In genomic region chr1:169103113-169103512, GRCm38 (mm10) we compare ENCODE assay signal across 23 mouse cellular contexts.
A peak's percentile ranks its signal among the peaks of the same experiment; 100 is the strongest.
DNase-seq lines count a peak whose midpoint lies in the region; ATAC-seq and TF ChIP-seq lines count a peak whose summit lies in the region.
"Had no signal": no experiment of that assay in that cellular context is flagged by ENCODE, and none has a peak within 500 bp of the region (broad histone marks: within the 10 kb centered on the region; RNA-seq: fewer than 3 reads in every experiment).

No protein-coding gene starts in this region.

- H3K27ac ChIP-seq in forebrain, postnatal 0 days (ENCODE audit: low read depth, low read length): no peak overlapping the region
- H3K27ac ChIP-seq in forebrain, embryonic 16.5 days (ENCODE audit: low read length): no peak overlapping the region
- H3K27ac ChIP-seq in kidney, embryonic 14.5 days (ENCODE audit: low read depth, low read length): no peak overlapping the region
- H3K27ac ChIP-seq in midbrain, embryonic 14.5 days (replicated peaks; ENCODE audit: low read depth, low read length): 0 out of 2 replicates have a peak overlapping the region, but pooled peaks have one; percentile 16
- no peak overlapping the region for H3K27ac ChIP-seq in midbrain, embryonic 13.5 days
- H3K27ac ChIP-seq: embryonic facial prominence, embryonic 12.5 days; heart, embryonic 13.5 days; hindbrain, embryonic 14.5 days; kidney, embryonic 15.5 days; limb, embryonic 12.5 days had no signal

- no peaks in the 10 kb centered on the region for H3K9me3 ChIP-seq in forebrain, postnatal 0 days (ENCODE audit: low read length)
- H3K9me3 ChIP-seq in forebrain, embryonic 16.5 days (ENCODE audit: control insufficient read depth, low read length): no peaks in the 10 kb centered on the region
- H3K9me3 ChIP-seq in kidney, embryonic 14.5 days (ENCODE audit: control insufficient read depth, low read length): no peaks in the 10 kb centered on the region
- H3K9me3 ChIP-seq in midbrain, embryonic 14.5 days (ENCODE audit: control insufficient read depth, low read length): no peaks in the 10 kb centered on the region
- no peaks in the 10 kb centered on the region for H3K9me3 ChIP-seq in midbrain, embryonic 13.5 days
- H3K9me3 ChIP-seq: embryonic facial prominence, embryonic 12.5 days; heart, embryonic 13.5 days; kidney, embryonic 15.5 days; limb, embryonic 12.5 days had no signal

- no peak overlapping the region for H3K4me3 ChIP-seq in forebrain, postnatal 0 days (ENCODE audit: low read depth, low read length)
- no peak overlapping the region for H3K4me3 ChIP-seq in forebrain, embryonic 16.5 days (replicated peaks; ENCODE audit: low read length)
- no peak overlapping the region for H3K4me3 ChIP-seq in kidney, embryonic 14.5 days (ENCODE audit: low read length)
- no peak overlapping the region for H3K4me3 ChIP-seq in midbrain, embryonic 14.5 days (replicated peaks; ENCODE audit: low read depth, low read length)
- no peak overlapping the region for H3K4me3 ChIP-seq in midbrain, embryonic 13.5 days (replicated peaks)
- H3K4me3 ChIP-seq: embryonic facial prominence, embryonic 12.5 days; heart, embryonic 13.5 days; kidney, embryonic 15.5 days; limb, embryonic 12.5 days; megakaryocyte, embryonic 14.5 days had no signal

- H3K27me3 ChIP-seq in forebrain, postnatal 0 days (ENCODE audit: insufficient read depth, low read length): no peaks in the 10 kb centered on the region
- no peaks in the 10 kb centered on the region for H3K27me3 ChIP-seq in forebrain, embryonic 16.5 days (replicated peaks; ENCODE audit: control insufficient read depth, insufficient read depth, low read length)
- no peaks in the 10 kb centered on the region for H3K27me3 ChIP-seq in kidney, embryonic 14.5 days (ENCODE audit: control insufficient read depth, insufficient read depth, low read length)
- no peaks in the 10 kb centered on the region for H3K27me3 ChIP-seq in midbrain, embryonic 14.5 days (ENCODE audit: control insufficient read depth, insufficient read depth, low read length)
- no peaks in the 10 kb centered on the region for H3K27me3 ChIP-seq in midbrain, embryonic 13.5 days
- H3K27me3 ChIP-seq: embryonic facial prominence, embryonic 12.5 days; heart, embryonic 13.5 days; kidney, embryonic 15.5 days; limb, embryonic 12.5 days; megakaryocyte, embryonic 14.5 days had no signal

- TF ChIP-seq CTCF in forebrain, postnatal 0 days (IDR thresholded peaks at IDR 0.05; ENCODE audit: low read depth): peak; percentile 51

- no peaks in the 10 kb centered on the region for H3K36me3 ChIP-seq in forebrain, postnatal 0 days (ENCODE audit: insufficient read depth)
- H3K36me3 ChIP-seq in forebrain, embryonic 16.5 days (ENCODE audit: control insufficient read depth, insufficient read depth): no peaks in the 10 kb centered on the region
- no peaks in the 10 kb centered on the region for H3K36me3 ChIP-seq in kidney, embryonic 14.5 days (ENCODE audit: control insufficient read depth, insufficient read depth, low read length)
- no peaks in the 10 kb centered on the region for H3K36me3 ChIP-seq in midbrain, embryonic 14.5 days (ENCODE audit: control insufficient read depth, insufficient read depth, low read length)
- no peaks in the 10 kb centered on the region for H3K36me3 ChIP-seq in midbrain, embryonic 13.5 days
- H3K36me3 ChIP-seq: embryonic facial prominence, embryonic 12.5 days; heart, embryonic 13.5 days; kidney, embryonic 15.5 days; limb, embryonic 12.5 days had no signal

- no peaks in the 10 kb centered on the region for H3K4me1 ChIP-seq in forebrain, postnatal 0 days (ENCODE audit: insufficient read depth)
- H3K4me1 ChIP-seq in forebrain, embryonic 16.5 days (replicated peaks; ENCODE audit: control insufficient read depth, insufficient read depth, low read length): 0 out of 2 replicates have a peak, but pooled peaks cover 2% of the 10 kb centered on the region
- H3K4me1 ChIP-seq in kidney, embryonic 14.5 days (ENCODE audit: control insufficient read depth, insufficient read depth, low read length): no peaks in the 10 kb centered on the region
- no peaks in the 10 kb centered on the region for H3K4me1 ChIP-seq in midbrain, embryonic 14.5 days (ENCODE audit: control insufficient read depth, insufficient read depth, low read length)
- 0 out of 2 replicates have a peak, but pooled peaks cover 3% of the 10 kb centered on the region for H3K4me1 ChIP-seq in midbrain, embryonic 13.5 days (replicated peaks)
- H3K4me1 ChIP-seq: embryonic facial prominence, embryonic 12.5 days; kidney, embryonic 15.5 days; limb, embryonic 12.5 days; megakaryocyte, embryonic 14.5 days had no signal

- H3K9ac ChIP-seq in forebrain, postnatal 0 days: no peak overlapping the region
- H3K9ac ChIP-seq in forebrain, embryonic 16.5 days (replicated peaks; ENCODE audit: low read depth, low read length): no peak overlapping the region
- no peak overlapping the region for H3K9ac ChIP-seq in kidney, embryonic 14.5 days (ENCODE audit: low read depth, low read length)
- no peak overlapping the region for H3K9ac ChIP-seq in midbrain, embryonic 14.5 days (replicated peaks; ENCODE audit: low read length)
- H3K9ac ChIP-seq in midbrain, embryonic 13.5 days (replicated peaks): no peak overlapping the region
- H3K9ac ChIP-seq: embryonic facial prominence, embryonic 12.5 days; heart, embryonic 13.5 days; hindbrain, embryonic 14.5 days; kidney, embryonic 15.5 days; limb, embryonic 12.5 days; liver, postnatal 0 days had no signal

- H3K4me2 ChIP-seq in forebrain, postnatal 0 days (ENCODE audit: low read depth): no peak overlapping the region
- no peak overlapping the region for H3K4me2 ChIP-seq in forebrain, embryonic 16.5 days (ENCODE audit: low read length)
- H3K4me2 ChIP-seq in kidney, embryonic 14.5 days (replicated peaks; ENCODE audit: low read depth, low read length): no peak overlapping the region
- no peak overlapping the region for H3K4me2 ChIP-seq in midbrain, embryonic 14.5 days (ENCODE audit: low read length)
- no peak overlapping the region for H3K4me2 ChIP-seq in midbrain, embryonic 13.5 days (replicated peaks)
- H3K4me2 ChIP-seq: embryonic facial prominence, embryonic 12.5 days; heart, embryonic 13.5 days; hindbrain, embryonic 14.5 days; kidney, embryonic 15.5 days; limb, embryonic 12.5 days; liver, embryonic 11.5 days had no signal

- DNase-seq in forebrain, postnatal 0 days: peak; percentile 48
- DNase-seq in kidney, adult 9 months: peak; percentile 15
- peak; percentile 57 for DNase-seq in midbrain, embryonic 14.5 days
- DNase-seq: adrenal gland, adult 2 months; cerebellum, adult 2 months; cerebellum, postnatal 25 days; gastrocnemius, postnatal 10 days; heart, adult 18-20 months; heart, postnatal 36 days; liver, postnatal 0 days; thymus, adult 2 months; thymus, postnatal 4 days had no signal

- ATAC-seq in forebrain, postnatal 0 days: no peak
- ATAC-seq in forebrain, embryonic 16.5 days: no peak
- ATAC-seq in kidney, embryonic 14.5 days (ENCODE audit: low FRiP score, low TSS enrichment): no peak
- no peak for ATAC-seq in midbrain, embryonic 14.5 days (ENCODE audit: low FRiP score, low TSS enrichment)
- ATAC-seq in midbrain, embryonic 13.5 days: no peak
- no peak for ATAC-seq in CD4-positive, CD25-positive, alpha-beta regulatory T cell, adult 4 months
- ATAC-seq: liver, postnatal 0 days had no signal

- 60% methylated on average over 2 of the region's 2 CpGs for WGBS in forebrain, postnatal 0 days
- WGBS in forebrain, embryonic 16.5 days: 59% methylated on average over 2 of the region's 2 CpGs
- WGBS in kidney, embryonic 14.5 days: 56% methylated on average over 2 of the region's 2 CpGs
- WGBS in midbrain, embryonic 14.5 days: 65% methylated on average over 2 of the region's 2 CpGs
- 77% methylated on average over 2 of the region's 2 CpGs for WGBS in midbrain, embryonic 13.5 days
